Mouse (Mus musculus): Measurements from ENCODE around the gene Serpinb8.

Serpinb8 gene

DNA sequence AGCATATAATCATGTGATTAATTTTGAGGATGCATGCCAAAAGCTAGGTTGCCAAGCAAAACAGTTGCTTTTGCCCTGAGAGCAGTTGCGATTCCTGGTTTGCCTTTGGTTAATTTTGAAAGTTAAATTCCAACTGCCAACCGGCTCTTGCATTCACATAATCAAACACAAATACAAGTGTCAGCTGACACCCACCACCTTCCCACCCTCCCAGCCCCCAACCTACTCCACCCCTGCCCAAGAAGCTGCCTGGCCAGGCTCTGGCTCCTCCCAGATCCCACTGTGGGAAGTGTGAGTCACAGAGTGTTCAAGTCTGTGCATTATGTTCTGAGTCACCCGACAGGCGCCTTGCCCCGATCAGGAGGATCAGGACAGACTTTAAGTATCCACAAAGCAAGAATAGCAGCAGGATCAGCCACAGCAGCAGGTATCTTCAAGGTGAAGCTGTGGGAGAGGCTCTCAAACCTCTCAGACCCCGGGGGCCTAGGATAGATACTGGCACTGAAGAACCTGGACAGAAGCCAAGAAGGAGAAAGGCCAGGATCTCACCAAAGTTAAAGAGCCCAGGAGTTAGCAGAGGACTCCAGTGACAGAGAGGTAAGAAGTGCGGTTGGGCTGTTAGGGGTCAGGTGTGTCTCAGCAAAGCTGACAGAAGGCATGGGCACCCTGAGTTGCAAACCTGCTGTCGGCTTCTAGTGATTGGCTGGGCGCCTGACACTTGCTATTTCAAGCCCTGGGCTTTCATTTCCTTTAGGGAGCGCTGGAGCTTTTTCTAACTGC is at the start of gene Serpinb8:
TSS of gene Serpinb8 (plus strand) at position 316 of the 780 bp plus-strand sequence.
- DNase-seq = peak; percentile 97

DNA sequence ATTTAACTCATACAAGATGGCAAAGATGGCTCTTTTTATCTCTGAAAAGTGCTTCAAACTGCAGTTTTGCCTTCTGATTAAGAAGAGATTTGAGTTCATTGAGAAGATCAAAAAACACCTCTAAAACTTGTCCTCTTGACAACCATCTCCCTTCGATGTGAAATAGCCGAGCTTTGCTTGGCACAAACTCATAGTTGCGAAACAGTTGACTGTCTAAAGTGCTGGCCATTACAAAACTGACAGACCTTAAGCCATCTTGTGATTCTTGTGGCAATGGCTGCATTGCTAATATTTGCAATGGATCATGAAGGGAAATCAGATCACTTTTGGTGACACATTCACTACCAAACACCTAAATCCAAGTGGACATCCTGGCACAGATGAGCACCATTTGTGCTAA is 30.3 kb upstream of the Serpinb8 start:
- DNase-seq = no peak

DNA sequence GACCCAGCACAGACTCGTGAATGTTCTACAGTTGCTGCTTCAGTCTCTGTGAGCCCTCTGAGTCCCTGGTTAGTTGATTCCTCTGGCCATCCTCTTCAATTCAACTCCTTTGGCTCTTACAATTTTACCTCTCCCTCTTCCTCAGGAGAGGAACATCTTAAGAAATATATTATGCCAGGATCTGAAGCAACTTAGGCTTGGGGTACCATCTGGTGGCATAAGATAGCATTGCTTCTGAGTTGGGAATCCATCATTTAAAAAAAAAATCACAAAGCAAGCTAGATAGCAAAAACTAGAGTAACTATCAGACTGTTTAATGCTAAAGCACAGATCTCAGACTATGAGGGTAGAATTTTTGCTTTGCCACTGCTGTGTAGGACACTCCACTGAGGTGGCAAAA is 27.7 kb upstream of the Serpinb8 start:
- DNase-seq = no peak

DNA sequence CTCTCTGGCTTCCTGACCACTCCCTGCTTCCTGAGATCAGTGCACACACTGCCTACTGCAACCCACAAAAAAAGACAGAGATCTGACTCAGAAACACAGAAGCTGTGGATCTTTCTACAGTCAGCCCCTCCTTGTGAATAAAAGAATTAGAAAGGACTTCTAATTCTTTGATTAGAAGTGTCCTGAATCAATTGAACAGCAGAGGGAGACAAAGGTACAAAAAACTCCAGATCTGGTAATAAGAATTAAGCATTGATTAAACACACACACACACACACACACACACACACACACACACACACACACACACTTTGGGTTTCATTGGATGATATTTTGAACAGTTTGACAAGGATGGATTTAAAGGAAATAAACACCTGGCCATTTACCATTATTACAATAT is 24.2 kb upstream of the Serpinb8 start:
- no peak for DNase-seq

DNA sequence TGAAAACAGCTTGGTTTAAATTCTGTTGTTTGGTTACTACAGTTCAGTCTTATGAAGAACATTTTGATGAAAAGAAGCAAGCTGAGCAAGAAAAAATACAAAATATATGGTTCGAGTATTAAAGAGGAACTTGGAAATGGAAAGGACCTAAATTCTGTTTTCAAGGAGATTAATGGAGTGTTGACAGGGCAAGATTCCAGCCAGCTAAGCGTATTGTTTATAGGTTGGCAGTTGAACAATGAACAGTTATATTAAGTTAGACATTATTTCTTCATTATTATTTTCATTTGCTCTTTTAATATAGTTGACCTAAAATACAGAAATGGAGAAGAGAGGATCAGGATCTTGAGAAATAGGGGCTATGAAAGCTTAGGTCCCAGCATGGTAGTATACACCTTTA is 13.7 kb upstream of the Serpinb8 start:
- DNase-seq = no peak

DNA sequence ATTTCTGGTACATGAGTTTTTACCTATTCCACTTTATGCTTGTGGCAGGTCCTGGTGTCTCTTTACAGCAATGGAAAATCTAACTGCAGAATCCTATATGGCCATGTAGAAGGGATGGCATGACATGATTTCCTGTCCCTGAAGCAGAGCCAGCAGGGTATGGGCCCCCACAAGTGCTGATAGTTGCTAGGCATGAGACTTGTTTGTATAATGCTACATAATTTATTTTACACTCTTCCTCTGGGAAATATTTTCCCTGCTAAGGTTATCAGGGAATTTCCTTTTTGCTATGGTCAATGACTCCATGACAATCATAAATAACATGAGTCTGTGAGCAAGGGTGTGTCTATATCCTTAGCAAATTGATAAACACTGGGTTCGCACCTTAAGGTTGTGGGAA is 12.3 kb upstream of the Serpinb8 start:
- no peak for DNase-seq

DNA sequence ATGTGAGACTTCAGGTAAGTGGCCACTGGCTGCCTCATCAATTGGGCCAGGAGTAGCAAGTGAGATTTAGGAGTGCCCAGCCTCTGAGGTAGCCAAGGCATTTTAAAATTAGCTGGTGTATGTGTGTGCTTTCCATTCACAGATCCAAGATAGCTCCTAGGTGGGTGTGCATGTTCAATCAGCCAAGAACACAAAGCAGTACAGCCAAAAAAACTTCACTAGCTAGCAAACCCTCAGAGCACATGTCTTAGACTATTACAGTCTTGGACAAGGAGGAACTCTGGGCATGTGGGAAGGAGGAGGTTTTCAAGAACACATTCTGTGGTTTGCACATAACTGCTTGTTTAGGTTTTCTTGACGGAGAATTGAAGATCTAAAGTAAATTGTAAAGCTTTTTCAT is 8.6 kb upstream of the Serpinb8 start:
- no peak for DNase-seq

DNA sequence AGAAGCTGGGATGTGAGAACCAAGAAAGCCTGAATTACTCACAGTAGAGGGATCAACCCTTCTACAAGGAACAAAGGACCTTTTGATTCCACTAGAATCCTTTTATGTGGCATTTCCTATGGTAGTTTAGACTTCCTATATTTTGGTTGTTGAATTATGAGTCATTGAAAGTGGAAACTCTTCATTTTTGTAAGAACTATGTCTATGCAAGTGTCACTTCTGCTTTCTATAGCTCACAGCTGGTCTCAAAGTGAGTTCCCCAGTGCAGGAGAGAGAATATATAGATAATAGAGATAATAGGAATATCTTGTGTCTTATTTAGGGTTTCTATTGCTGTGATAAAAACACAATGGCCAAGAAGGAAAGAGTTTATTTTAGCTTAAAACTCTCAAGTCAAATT is 6.9 kb upstream of the Serpinb8 start:
- DNase-seq = no peak

DNA sequence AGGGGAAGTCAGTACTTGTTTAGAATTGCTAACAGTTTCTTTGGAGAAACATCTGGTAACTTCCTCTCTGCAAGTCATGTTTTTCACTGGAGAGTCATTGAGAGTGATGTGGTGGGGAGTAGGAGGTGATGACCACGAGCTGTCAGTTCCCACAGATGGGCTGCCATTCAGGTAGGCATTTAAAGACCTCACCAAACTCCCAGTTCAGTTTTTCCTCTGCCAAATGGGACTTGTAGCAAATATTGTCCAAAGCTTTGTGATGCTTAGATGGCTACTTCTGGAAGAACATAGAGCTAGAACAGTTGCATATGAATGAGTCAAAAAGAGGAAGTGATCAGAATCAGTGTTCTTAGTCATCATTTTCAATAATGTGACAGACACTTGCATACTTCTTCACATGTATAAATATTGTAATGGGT is 5.8 kb upstream of the Serpinb8 start:
- DNase-seq = no peak

DNA sequence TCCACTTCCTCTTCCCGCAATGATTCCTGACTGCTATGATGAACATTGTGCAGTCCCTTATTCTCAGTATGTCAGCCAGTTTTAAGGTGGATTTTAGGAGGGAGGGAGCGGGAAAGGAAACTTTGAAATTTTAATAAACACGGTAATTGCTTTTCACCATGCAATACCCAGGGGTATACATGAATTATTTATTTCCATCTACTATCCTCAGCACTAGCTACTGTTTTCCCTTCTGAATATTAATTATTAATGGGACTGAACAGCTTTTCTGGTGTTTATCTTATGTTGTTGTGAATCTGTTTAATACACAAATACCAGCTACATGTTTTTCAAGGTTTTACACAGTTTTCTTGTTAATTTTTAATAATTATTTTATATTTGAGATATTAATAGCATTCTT is 4.9 kb upstream of the Serpinb8 start:
- DNase-seq = no peak

DNA sequence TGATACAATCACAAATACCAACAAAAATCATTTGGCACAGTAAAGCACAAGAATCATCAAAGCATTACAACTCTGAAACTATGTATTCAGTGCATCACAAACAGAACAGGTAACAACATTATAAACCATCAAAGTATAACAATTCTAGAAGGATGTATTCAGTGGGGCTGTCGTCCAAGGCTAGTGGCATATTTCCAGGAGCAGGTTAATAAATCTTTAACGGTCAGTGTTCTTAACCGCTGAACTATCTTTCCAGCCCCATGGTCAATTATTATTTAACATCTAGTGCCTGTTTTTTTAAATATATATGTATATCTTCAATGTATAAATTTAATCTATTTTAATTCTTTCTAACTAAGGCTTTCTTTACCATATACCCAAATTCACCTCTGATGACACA is 3.6 kb upstream of the Serpinb8 start:
- no peak for DNase-seq

DNA sequence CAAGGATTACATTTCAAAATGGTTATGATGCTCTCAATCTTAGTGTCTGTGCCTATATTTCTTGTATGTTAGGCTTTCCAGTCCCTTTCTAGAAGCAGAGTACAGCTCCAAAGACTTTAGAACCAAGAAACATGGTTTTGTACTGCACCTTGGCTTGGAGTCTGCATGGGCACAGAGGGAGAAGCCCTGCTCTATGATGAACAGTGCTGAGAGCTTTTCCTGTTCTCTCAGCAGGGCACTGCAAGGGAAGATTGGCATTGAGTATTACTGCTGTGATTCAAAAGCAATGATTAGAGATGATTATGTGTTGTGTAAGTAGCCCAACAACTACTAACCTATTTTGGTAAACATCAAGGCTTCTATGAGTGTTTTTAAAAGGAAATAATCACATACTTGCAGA is 1.6 kb upstream of the Serpinb8 start:
- DNase-seq = peak; percentile 75

DNA sequence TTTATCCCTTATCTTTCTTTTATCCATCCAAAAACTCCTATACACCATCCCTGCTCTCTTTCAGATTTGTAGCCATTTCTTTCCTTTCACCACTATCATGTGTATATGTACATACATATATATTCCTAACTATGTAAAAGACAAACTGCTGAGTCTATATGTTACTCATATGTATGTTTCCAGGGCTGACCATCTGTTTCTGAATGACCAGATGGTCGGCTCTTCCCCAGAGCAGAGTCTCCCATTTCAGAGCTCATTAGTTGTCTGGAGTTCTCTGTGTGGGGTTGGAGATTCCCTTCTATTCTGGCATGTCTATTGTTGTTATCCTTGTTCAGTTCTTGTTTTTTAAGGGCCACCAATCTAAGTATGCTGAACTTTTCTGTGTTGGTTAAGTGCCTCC is 1.2 kb upstream of the Serpinb8 start:
- peak; percentile 69 for DNase-seq

DNA sequence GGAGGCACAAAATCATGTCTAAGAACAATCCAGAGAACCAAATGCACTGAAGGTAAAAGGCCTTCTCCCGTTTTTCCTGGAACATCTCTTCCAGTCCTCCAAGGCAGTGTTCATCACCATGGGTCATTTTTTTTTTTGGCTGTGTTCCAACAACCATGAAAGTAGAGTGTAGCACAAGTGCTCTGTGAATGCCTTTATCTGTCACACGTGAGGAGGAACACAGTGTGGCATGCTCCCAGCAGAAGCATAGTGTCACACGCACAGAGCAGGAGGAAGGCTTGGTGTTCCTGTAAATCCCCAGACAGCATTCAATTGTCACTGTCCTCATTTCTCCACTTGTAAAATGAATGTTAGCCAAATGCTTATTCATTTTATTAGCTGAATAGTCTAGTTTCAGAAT is 2.8 kb downstream of the Serpinb8 start:
- peak; percentile 33 for DNase-seq

DNA sequence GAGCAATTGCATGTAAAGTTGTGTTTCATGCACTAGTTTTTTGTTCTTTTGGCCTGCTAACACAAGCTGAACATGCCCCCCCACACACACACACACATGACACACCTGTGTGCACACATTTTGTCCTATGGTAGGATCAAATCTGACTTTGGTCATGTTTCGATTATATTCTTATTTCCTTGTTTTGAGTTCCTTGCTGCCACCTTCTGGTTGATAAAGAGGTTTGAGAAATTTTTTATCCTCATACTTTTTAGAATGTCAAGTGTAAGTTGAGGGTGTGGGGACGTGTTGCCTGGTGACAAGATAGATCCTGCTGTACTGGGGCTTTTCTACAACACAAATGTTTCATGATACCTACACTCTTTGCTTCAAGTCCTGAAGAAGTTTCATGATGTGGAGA is 3.7 kb downstream of the Serpinb8 start:
- DNase-seq = no peak

DNA sequence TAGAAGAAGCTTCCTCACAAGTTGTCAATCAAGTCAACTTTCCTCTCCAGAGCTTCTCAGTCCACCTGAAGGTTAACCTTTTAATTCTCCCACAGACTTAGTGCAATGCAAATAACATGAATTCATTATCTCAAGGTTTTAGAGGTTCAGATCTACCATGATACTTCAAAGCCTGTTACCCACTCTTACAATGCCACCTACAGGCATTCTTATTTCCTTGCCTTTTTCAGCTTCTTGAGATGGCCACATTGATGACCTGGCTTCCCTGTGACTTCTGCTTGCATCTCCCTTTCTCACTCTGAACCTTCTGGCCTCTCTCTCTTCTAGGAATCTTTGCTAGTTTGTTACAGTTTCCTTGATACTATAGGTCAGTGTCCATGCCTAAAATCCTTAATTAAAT is 7.1 kb downstream of the Serpinb8 start:
- no peak for DNase-seq

DNA sequence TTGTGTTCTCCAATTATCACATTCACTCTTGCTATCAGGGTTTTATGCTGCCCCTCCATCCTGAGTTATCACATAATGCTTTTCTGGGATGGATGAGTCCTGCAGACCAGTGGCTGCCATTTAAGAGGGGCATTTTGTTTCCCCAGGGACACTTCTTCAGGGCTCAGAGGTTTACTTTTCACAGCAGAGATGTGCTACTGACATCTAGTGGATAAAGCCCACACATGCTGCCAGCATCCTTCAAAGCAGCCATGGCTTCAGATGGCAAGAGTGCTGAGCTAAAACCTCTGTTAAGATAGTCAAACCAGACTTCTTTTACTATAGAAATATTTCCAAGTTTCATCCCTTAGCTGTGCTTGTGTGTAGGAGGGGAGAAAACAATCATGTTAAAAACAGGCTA is 8.7 kb downstream of the Serpinb8 start:
- peak; percentile 29 for DNase-seq

DNA sequence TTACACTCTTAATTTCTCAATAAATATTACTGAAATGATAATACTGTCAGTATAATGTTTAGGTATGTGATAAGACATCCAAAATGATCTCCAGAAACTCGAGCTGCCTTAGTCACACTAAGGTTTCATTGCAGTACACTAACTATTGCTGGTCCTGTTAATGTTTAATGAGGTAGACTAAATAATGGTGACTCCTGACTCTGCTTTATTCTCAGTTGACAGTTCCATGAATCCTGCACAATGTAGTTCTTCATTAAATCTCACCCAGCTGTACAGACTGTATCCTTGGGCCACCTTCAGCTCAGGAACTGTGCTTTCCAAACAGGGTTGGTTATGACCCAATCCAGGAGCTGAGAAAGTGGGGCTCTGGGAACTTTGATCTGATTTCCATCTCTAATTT is 19.1 kb downstream of the Serpinb8 start:
- DNase-seq = no peak

DNA sequence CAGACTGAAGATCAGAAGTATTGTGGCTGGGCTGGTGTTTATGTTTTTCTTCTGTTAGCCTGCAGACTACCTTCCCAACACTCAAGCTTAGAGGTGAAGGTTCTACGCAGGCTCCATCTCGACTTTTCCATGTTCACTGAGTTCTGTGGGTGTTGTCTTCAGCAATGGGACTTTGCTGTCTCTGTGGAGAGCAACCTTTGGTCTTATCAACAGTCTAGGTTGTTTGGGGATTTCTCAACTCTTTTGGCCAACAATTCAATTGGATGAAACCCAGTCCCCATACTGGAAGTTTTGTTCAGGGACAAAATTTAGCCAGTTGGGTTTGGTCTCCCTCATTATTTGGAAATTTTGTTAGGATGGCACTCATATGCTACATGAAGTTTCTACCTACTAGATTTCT is 24.3 kb downstream of the Serpinb8 start:
- DNase-seq = no peak

DNA sequence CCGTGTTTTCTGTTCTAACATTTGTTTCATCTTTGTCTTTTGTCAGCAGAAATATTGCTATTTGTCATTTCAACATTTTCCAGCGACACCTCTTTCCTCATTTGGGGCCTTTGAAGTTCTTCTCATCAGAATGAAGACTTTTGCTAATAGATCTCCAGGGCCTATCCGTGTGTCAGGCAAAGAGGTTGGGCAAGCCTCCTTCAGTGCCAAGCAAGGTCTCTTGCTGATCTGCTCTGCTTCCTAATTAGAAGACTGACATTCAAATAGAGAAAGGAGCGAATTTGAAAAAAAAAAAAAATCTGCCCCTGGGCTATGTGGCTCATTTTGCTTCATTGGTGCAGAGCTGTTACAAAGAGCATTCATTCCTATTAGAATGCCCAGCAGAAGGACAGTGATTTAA is 32.2 kb downstream of the Serpinb8 start:
- no peak for DNase-seq

DNA sequence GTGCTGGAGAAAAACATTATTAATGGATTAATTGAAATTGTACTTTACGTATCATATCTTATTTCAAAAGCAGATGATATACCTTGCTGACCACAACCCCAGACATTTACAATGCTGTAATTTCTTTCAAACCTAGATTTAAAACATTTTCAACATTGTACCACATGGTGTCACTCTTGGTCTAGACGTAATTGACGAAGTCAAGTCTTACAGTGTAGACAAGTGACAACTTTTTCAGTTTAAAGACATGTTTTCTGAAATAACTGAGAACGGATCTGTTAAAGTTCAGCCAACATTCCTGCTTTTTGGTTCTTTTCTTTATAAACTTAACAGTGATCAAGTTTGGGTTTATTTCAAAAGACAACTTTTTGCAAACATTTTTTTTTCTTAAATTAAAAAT is 46.1 kb downstream of the Serpinb8 start:
- DNase-seq = no peak

DNA sequence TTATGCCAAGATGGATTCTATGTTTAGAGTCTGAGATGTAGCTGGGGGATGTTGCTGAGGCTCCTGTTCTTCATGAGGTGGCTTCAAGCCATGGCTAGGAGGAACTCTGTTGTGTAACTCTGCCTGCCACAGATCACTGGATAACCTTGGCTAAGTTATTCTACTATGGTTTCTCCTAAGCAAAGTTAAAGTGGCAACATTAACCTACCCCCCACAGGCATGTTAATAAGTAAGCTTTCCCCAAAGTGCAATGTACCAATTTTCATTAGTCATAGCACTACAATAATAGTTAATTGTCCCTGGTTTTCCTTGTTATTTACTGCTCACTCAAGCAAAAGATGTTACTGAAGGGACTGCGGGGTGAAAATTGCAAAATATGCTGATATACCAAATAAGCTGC is 48.2 kb downstream of the Serpinb8 start:
- no peak for DNase-seq

DNA sequence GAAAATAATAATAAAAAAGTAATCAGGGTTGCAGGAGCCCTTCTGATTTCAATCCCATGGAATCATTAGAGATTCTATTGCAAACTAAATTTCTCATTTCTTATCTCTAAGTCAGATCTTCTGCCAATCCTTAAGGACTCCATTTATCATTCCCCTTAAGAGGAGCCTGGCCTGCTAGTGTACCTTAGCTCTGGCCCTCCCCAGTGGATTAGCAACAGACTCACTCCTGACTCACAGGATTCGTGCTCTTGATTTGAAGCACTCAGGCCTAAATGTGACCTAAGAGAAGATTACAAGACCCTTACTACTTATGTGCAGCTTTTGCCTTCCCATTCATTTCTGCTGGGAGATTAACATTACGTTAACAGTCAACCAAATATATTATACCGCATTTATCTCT is 48.7 kb downstream of the Serpinb8 start:
- DNase-seq = no peak

DNA sequence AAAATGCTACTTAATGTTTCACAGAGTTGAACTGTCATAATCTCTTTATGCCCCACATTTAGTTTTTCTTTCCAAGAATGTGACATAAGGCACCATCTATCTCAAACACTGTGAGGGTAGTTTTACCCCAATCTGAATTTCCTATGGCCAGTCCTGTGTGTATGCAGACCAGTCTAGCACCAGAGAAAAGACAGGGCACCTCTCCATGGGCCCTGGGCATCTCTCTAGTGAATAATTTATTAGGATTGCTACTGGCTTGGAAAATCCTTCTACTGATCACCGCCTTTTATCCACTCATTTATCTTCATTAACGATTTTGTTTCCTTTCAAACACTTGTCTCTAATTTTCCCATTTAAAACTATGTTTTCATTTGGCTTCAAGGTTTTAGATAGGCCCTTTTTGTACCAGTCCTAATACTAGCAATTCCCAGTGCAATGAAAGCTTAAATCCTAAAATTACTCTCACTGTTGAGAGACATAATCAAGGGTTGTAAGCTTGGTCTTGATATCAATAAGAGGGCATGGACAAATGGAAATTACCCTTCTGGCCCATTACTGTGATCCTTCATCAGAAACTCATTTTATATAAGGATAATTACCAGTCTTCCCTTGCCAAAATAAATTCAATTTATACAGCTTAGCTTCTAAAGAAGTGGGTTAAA is 52.8 kb downstream of the Serpinb8 start:
- DNase-seq = no peak

DNA sequence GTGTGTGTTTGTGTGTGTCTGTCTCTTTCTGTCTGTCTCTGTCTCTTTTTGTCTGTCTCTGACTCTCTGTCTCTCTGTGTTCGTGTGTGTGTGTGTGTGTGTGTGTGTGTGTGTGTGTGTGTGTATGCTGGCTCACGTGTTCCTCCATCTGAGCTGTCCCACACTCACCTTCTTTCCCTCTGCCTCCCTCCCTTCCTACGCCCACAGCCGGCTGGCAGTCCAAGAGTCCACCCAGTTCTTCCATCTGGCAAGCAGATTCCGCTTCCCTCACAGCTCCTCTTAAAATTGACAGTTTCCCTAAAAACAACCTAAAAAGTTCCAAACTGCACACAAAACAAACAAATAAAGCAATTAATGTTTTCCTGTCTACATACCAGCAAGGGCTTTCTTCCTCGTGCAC is 55.3 kb downstream of the Serpinb8 start:
- peak; percentile 12 for DNase-seq

Data from cerebellum, adult 11-12 months (tissue).